In the genomic region with DNA sequence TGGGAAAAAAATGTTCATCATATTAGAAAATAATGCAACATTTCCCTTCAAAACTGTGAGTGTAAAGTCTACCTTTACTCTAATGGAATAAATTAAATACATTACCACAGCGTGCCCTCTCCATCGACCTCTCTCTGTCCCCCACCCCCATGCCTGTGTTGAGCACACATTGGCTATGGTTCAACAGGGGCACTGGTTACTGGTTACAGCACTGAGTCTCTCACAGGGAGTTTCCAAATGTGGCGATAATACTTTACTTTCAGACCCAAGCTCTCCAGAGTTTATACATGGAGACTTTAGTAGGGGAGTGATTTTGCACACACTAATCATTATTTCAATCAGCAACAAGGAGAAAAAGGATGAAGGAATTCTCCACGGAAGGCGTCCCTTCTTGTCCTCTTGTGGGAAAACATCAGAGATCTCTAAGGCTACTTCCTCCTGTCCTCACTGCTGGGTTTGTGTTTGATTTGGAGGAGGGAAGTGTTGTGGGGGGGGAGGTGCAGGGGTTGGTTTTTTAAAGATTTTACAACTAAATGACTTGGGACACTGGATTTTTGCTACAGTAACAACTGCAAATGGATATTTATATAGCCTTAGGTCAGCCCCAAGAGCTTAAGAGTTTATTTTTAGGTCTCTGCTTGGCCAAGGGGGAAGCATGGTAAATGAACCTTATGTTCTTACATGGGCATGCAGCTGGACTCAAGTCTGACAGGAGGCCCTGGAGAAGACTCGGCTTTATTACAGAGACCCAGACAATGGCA, we compare ENCODE assay signal across 12 mouse cellular contexts.
A peak's percentile ranks its signal among the peaks of the same experiment; 100 is the strongest.
DNase-seq lines count a peak whose midpoint lies in the region; ATAC-seq and TF ChIP-seq lines count a peak whose summit lies in the region.
"Had no signal": no experiment of that assay in that cellular context is flagged by ENCODE, and none has a peak within 500 bp of the region (broad histone marks: within the 10 kb centered on the region; RNA-seq: fewer than 3 reads in every experiment).

No protein-coding gene starts in this region.

- peak; percentile 49 for DNase-seq in gastrocnemius, adult 18-20 months (ENCODE audit: low spot score)
- DNase-seq in gastrocnemius, postnatal 14 days, result no peak
- DNase-seq in NIH3T3 (ENCODE audit: low read depth), result peak; percentile 30
- DNase-seq in heart, postnatal 0 days (ENCODE audit: low spot score), result peak; percentile 93
- DNase-seq in cerebellum, adult 8-10 months, result no peak
- DNase-seq in cerebellum, postnatal 10 days, result no peak
- DNase-seq: B cell, adult 2 months; cerebellum, adult 9-10 months; forebrain, postnatal 0 days had no signal

- peak overlapping the region; percentile 45 for H3K9ac ChIP-seq in heart, postnatal 0 days (replicated peaks; ENCODE audit: low read depth, low read length)
- no peak overlapping the region for H3K9ac ChIP-seq in liver, embryonic 15.5 days
- H3K9ac ChIP-seq in hindbrain, embryonic 13.5 days, result no peak overlapping the region
- H3K9ac ChIP-seq: forebrain, postnatal 0 days; neural tube, embryonic 13.5 days had no signal

- ATAC-seq in heart, postnatal 0 days (ENCODE audit: insufficient read depth, low read depth), result peak; percentile 94
- ATAC-seq in liver, embryonic 15.5 days (ENCODE audit: insufficient read depth), result peak; percentile 84
- no peak for ATAC-seq in hindbrain, embryonic 13.5 days (ENCODE audit: low FRiP score)
- ATAC-seq: forebrain, postnatal 0 days had no signal

- no peaks in the 10 kb centered on the region for H3K27me3 ChIP-seq in heart, postnatal 0 days (ENCODE audit: control insufficient read depth, insufficient read depth, low read length)
- no peaks in the 10 kb centered on the region for H3K27me3 ChIP-seq in liver, embryonic 15.5 days
- H3K27me3 ChIP-seq in hindbrain, embryonic 13.5 days, result no peaks in the 10 kb centered on the region
- H3K27me3 ChIP-seq: neural tube, embryonic 13.5 days had no signal

- H3K4me1 ChIP-seq in heart, postnatal 0 days (ENCODE audit: control insufficient read depth, insufficient read depth), result peaks cover 10% of the 10 kb centered on the region
- peaks cover 3% of the 10 kb centered on the region for H3K4me1 ChIP-seq in liver, embryonic 15.5 days (replicated peaks)
- no peaks in the 10 kb centered on the region for H3K4me1 ChIP-seq in hindbrain, embryonic 13.5 days (replicated peaks)
- H3K4me1 ChIP-seq: neural tube, embryonic 13.5 days had no signal

- H3K4me2 ChIP-seq in heart, postnatal 0 days (ENCODE audit: low read depth, low read length), result peak overlapping the region; percentile 39
- H3K4me2 ChIP-seq in liver, embryonic 15.5 days, result peak overlapping the region; percentile 27
- H3K4me2 ChIP-seq in hindbrain, embryonic 13.5 days, result no peak overlapping the region
- H3K4me2 ChIP-seq: neural tube, embryonic 13.5 days had no signal

- WGBS in heart, postnatal 0 days, result 13% methylated on average over 6 of the region's 6 CpGs
- WGBS in liver, embryonic 15.5 days (ENCODE audit: insufficient replicate concordance), result 38% methylated on average over 6 of the region's 6 CpGs
- WGBS in hindbrain, embryonic 13.5 days, result 73% methylated on average over 6 of the region's 6 CpGs

- H3K4me3 ChIP-seq in heart, postnatal 0 days (ENCODE audit: low read depth, low read length), result no peak overlapping the region
- no peak overlapping the region for H3K4me3 ChIP-seq in liver, embryonic 15.5 days (replicated peaks)
- no peak overlapping the region for H3K4me3 ChIP-seq in hindbrain, embryonic 13.5 days
- H3K4me3 ChIP-seq: neural tube, embryonic 13.5 days had no signal

- no peaks in the 10 kb centered on the region for H3K36me3 ChIP-seq in heart, postnatal 0 days (replicated peaks; ENCODE audit: control insufficient read depth, insufficient read depth, low read length)
- H3K36me3 ChIP-seq in liver, embryonic 15.5 days (replicated peaks), result no peaks in the 10 kb centered on the region
- no peaks in the 10 kb centered on the region for H3K36me3 ChIP-seq in hindbrain, embryonic 13.5 days
- H3K36me3 ChIP-seq: neural tube, embryonic 13.5 days had no signal

- intact Hi-C loops in gastrocnemius, postnatal 14 days (cut with DNase I; ENCODE audit: low total_unique reads), result no loop called here

- TF ChIP-seq CTCF in heart, postnatal 0 days (IDR thresholded peaks at IDR 0.05; ENCODE audit: low read depth), result no peak

- no peaks in the 10 kb centered on the region for H3K9me3 ChIP-seq in heart, postnatal 0 days (replicated peaks; ENCODE audit: control insufficient read depth, low read length)
- H3K9me3 ChIP-seq in liver, embryonic 15.5 days (replicated peaks), result no peaks in the 10 kb centered on the region
- H3K9me3 ChIP-seq in hindbrain, embryonic 13.5 days, result no peaks in the 10 kb centered on the region
- H3K9me3 ChIP-seq: neural tube, embryonic 13.5 days had no signal

- TF ChIP-seq EP300 in heart, postnatal 0 days (IDR thresholded peaks at IDR 0.05; ENCODE audit: low read depth), result 0 out of 2 replicates have a peak, but pooled peaks have one; percentile 47

- H3K27ac ChIP-seq in heart, postnatal 0 days (ENCODE audit: low read depth), result peak overlapping the region; percentile 92
- peak overlapping the region; percentile 75 for H3K27ac ChIP-seq in liver, embryonic 15.5 days (replicated peaks)
- no peak overlapping the region for H3K27ac ChIP-seq in hindbrain, embryonic 13.5 days
- H3K27ac ChIP-seq: neural tube, embryonic 13.5 days had no signal

Comparison
In these comparisons a context has a peak if more than half of its experiments do, and no peak if none do; other contexts are left out.
1. DNase-seq: peak in gastrocnemius, adult 18-20 months (single experiment), NIH3T3 (single experiment) and heart, postnatal 0 days (single experiment); none in gastrocnemius, postnatal 14 days (single experiment), cerebellum, adult 8-10 months (single experiment) and cerebellum, postnatal 10 days (0 of 2).